Mouse (Mus musculus) erythroblast, embryonic 14.5 days (primary cell): ENCODE data around the gene Bicc1.

Experiments used
- GATA1 ChIP-seq: IDR thresholded peaks from 2 replicates; pipeline ENCODE4 v1.6.1; 2012; ENCODE audit warnings: low read length, inconsistent platforms, mixed read lengths
- TAL1 ChIP-seq: IDR thresholded peaks from 3 replicates; pipeline ENCODE4 v1.6.1; 2012; ENCODE audit warnings: low read length, inconsistent platforms, mixed read lengths

DNA sequence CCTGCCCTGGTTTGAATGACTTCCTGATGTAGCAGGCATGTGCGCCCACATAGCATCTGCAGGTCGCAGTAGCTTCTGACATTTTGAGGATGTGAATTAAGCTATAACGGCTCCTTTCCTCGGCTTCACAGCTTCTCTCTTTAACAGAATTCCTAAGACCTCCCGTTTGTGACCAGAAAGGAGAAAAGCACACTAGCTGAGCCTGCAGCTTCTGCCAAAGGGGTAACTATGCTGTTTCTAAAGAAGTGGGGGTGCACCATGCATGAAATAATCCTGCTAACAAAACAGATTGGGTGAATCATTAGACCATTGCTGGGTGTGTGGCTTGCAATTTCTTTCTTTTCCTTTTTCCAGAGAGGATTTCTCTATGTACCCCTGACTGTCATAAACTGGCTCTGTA is 41.5 kb upstream of the Bicc1 start:
- TF ChIP-seq GATA1 (no peak), TAL1 (no peak)
